In the genomic region with DNA sequence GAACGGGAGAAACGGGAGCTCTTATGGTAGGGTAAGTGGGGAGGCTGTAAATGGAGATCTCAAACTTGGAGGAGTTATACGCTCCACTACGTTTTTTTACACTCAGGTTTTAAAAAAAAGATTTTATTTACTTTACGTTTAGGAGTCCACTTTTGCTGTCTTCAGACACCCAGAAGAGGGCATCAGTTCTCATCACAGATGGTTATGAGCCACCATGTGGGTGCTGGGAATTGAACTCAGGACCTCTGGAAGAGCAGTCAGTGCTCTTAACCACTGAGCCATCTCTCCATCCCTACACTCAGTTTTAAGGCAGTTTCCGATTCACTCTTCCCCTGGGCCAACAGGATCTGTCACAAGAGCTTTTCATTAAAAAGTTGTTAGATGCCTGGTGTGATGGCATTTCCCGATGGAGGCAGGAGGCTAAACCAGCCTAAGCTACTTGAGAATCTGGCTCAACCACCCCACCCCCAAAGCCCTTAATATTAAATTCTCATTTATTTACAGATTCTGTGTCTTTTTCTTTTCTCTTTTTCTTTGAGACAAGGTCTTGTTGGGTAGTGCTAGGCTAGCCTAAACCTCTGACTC, we compare ENCODE assay signal across 7 mouse cellular contexts. TPM values are rescaled to one million over a fixed set of nuclear protein-coding genes. Genes with fewer than 3 reads are reported as not detected.
A peak's percentile ranks its signal among the peaks of the same experiment; 100 is the strongest.
DNase-seq lines count a peak whose midpoint lies in the region; ATAC-seq lines count a peak whose summit lies in the region.

No protein-coding gene starts in this region.

- 31% methylated on average over 7 of the region's 7 CpGs for WGBS in neural tube, embryonic 11.5 days
- WGBS in forebrain, embryonic 10.5 days: 30% methylated on average over 7 of the region's 7 CpGs
- 24% methylated on average over 7 of the region's 7 CpGs for WGBS in limb, embryonic 12.5 days
- 23% methylated on average over 7 of the region's 7 CpGs for WGBS in stomach, embryonic 14.5 days

- peak overlapping the region; percentile 81; the same call in 1 of the 2 replicates for H3K27ac ChIP-seq in neural tube, embryonic 11.5 days (ENCODE audit: low read depth, low read length)
- H3K27ac ChIP-seq in forebrain, embryonic 10.5 days: peak overlapping the region; percentile 91
- H3K27ac ChIP-seq in limb, embryonic 12.5 days: peak overlapping the region; percentile 87
- peak overlapping the region; percentile 81 for H3K27ac ChIP-seq in stomach, embryonic 14.5 days (ENCODE audit: low read length)

- no peak for DNase-seq in neural tube, embryonic 11.5 days (ENCODE audit: low spot score)
- no peak for DNase-seq in neural tube, embryonic 10.5 days (ENCODE audit: extremely low spot score, low spot score)
- DNase-seq in forebrain, embryonic 10.5 days (ENCODE audit: extremely low spot score, low spot score): no peak
- DNase-seq in urinary bladder, postnatal 25 days (ENCODE audit: low spot score): no peak
- DNase-seq in layer of hippocampus, postnatal 10 days (ENCODE audit: low spot score in 2 of 2): no peak

- H3K4me1 ChIP-seq in neural tube, embryonic 11.5 days (ENCODE audit: control insufficient read depth, insufficient read depth, low read length): no peaks in the 10 kb centered on the region
- H3K4me1 ChIP-seq in forebrain, embryonic 10.5 days: peaks cover 6% of the 10 kb centered on the region
- no peaks in the 10 kb centered on the region for H3K4me1 ChIP-seq in limb, embryonic 12.5 days (replicated peaks)
- no peaks in the 10 kb centered on the region for H3K4me1 ChIP-seq in stomach, embryonic 14.5 days (ENCODE audit: control insufficient read depth, insufficient read depth, low read length)

- 0 out of 2 replicates have a peak, but pooled peaks have one; percentile 5 for ATAC-seq in neural tube, embryonic 11.5 days (ENCODE audit: insufficient read depth, low FRiP score, low TSS enrichment)
- 0 out of 2 replicates have a peak, but pooled peaks have one; percentile 1 for ATAC-seq in limb, embryonic 12.5 days (ENCODE audit: insufficient number of reproducible peaks, insufficient read depth, low FRiP score, low TSS enrichment, low read depth)
- ATAC-seq in stomach, embryonic 14.5 days (ENCODE audit: insufficient number of reproducible peaks, insufficient read depth, low FRiP score, low read depth): no peak

- H3K36me3 ChIP-seq in neural tube, embryonic 11.5 days (ENCODE audit: control insufficient read depth, insufficient read depth, low read length): no peaks in the 10 kb centered on the region
- H3K36me3 ChIP-seq in forebrain, embryonic 10.5 days (replicated peaks): no peaks in the 10 kb centered on the region
- H3K36me3 ChIP-seq in limb, embryonic 12.5 days: no peaks in the 10 kb centered on the region
- H3K36me3 ChIP-seq in stomach, embryonic 14.5 days (ENCODE audit: control insufficient read depth, insufficient read depth, low read length): no peaks in the 10 kb centered on the region

- no peaks in the 10 kb centered on the region for H3K9me3 ChIP-seq in neural tube, embryonic 11.5 days (ENCODE audit: control insufficient read depth, low read length)
- H3K9me3 ChIP-seq in forebrain, embryonic 10.5 days: no peaks in the 10 kb centered on the region
- H3K9me3 ChIP-seq in limb, embryonic 12.5 days: no peaks in the 10 kb centered on the region; the same call in 1 of the 2 replicates
- no peaks in the 10 kb centered on the region for H3K9me3 ChIP-seq in stomach, embryonic 14.5 days (ENCODE audit: control insufficient read depth, low read depth, low read length)

- no peaks in the 10 kb centered on the region for H3K27me3 ChIP-seq in neural tube, embryonic 11.5 days (ENCODE audit: control insufficient read depth, insufficient read depth, low read length)
- no peaks in the 10 kb centered on the region for H3K27me3 ChIP-seq in forebrain, embryonic 10.5 days (ENCODE audit: poor library complexity, severe bottlenecking)
- no peaks in the 10 kb centered on the region for H3K27me3 ChIP-seq in limb, embryonic 12.5 days
- H3K27me3 ChIP-seq in stomach, embryonic 14.5 days (ENCODE audit: control insufficient read depth, insufficient read depth, low read length): no peaks in the 10 kb centered on the region

- H3K4me3 ChIP-seq in neural tube, embryonic 11.5 days (ENCODE audit: low read depth, low read length): peak overlapping the region; percentile 43
- peak overlapping the region; percentile 68 for H3K4me3 ChIP-seq in forebrain, embryonic 10.5 days
- H3K4me3 ChIP-seq in limb, embryonic 12.5 days (replicated peaks): peak overlapping the region; percentile 49
- peak overlapping the region; percentile 34 for H3K4me3 ChIP-seq in stomach, embryonic 14.5 days (ENCODE audit: low read depth, low read length)

- H3K9ac ChIP-seq in neural tube, embryonic 11.5 days (ENCODE audit: low read length): peak overlapping the region; percentile 27; the same call in 1 of the 2 replicates
- no peak overlapping the region; the same call in 1 of the 2 replicates for H3K9ac ChIP-seq in limb, embryonic 12.5 days (replicated peaks)
- no peak overlapping the region; the same call in 1 of the 2 replicates for H3K9ac ChIP-seq in stomach, embryonic 14.5 days (replicated peaks; ENCODE audit: low read depth, low read length)

- H3K4me2 ChIP-seq in neural tube, embryonic 11.5 days (ENCODE audit: low read depth): peak overlapping the region; percentile 19
- H3K4me2 ChIP-seq in limb, embryonic 12.5 days: peak overlapping the region; percentile 55
- peak overlapping the region; percentile 36 for H3K4me2 ChIP-seq in stomach, embryonic 14.5 days (replicated peaks; ENCODE audit: low read depth, low read length)

RNA-seq across cellular contexts. Expression of a gene that starts 0.7 kb away (rescaled TPM):
- polyA plus RNA-seq in neural tube, embryonic 11.5 days (2014; fragmentation: Nextera tagmentation; extraction: Ambion mirVana): 0.53 and 0.65 TPM in 2 replicates
- 0.64 and 0.91 TPM in 2 replicates for polyA plus RNA-seq in forebrain, embryonic 10.5 days (2016; fragmentation: Nextera tagmentation; extraction: Ambion mirVana)
- 0.60 and 0.92 TPM in 2 replicates for polyA plus RNA-seq in limb, embryonic 12.5 days (2016; fragmentation: Nextera tagmentation; extraction: Ambion mirVana)
- polyA plus RNA-seq in stomach, embryonic 14.5 days (2014; fragmentation: Nextera tagmentation; extraction: Ambion mirVana): 0.29 and 0.56 TPM in 2 replicates
- total RNA-seq in layer of hippocampus, postnatal 10 days (2021): under 1 TPM; 0.45 to 0.46 TPM

RNA-seq across cellular contexts. Expression of a gene that starts 44.1 kb away (rescaled TPM):
- 14.1 and 15.0 TPM in 2 replicates for polyA plus RNA-seq in neural tube, embryonic 11.5 days (2014; fragmentation: Nextera tagmentation; extraction: Ambion mirVana)
- polyA plus RNA-seq in forebrain, embryonic 10.5 days (2016; fragmentation: Nextera tagmentation; extraction: Ambion mirVana): 13.3 and 15.9 TPM in 2 replicates
- 11.8 and 13.2 TPM in 2 replicates for polyA plus RNA-seq in limb, embryonic 12.5 days (2016; fragmentation: Nextera tagmentation; extraction: Ambion mirVana)
- polyA plus RNA-seq in stomach, embryonic 14.5 days (2014; fragmentation: Nextera tagmentation; extraction: Ambion mirVana): 6.4 and 8.3 TPM in 2 replicates
- 10 to 100 TPM; 33.9 to 34.7 TPM for total RNA-seq in layer of hippocampus, postnatal 10 days (2021)
